1 mouse cellular context compared by ENCODE assay signal in the genomic region with DNA sequence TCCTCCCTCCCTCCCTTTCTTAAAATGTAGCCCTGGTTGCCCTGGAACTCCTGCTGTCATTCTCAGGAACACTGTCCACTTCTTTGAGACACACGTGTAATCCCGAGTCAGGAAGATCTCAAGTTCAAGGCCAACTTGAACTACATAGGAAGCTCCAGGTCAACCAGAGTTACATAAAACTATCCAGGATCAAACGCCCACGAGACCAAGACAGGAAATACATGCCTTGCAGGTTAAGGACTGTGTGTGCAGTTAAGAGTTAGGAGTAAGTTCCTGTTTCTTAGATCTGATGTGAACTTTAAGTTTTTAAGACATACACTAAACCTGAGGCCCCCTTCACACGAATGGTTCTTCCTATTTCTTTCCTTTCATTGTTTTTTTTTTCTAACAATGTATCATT.
TF ChIP-seq lines count a peak whose summit lies in the region.

No protein-coding gene starts in this region.

TF ChIP-seq in MEL, 35 proteins besides CTCF, POLR2A, EP300 and RAD21 (continued from another document):
- TF ChIP-seq ZKSCAN1 (IDR thresholded peaks at IDR 0.05; ENCODE audit: low read depth, low read length) (no peak), ELF1 (IDR thresholded peaks at IDR 0.05; ENCODE audit: low read depth, low read length) (peak; percentile 42; the same call in 1 of the 2 replicates), GATA1 (IDR thresholded peaks at IDR 0.05; ENCODE audit: low read depth, low read length) (peak; percentile 40; the same call in 1 of the 2 replicates), POLR2AphosphoS2 (IDR thresholded peaks at IDR 0.05; ENCODE audit: low read length) (peak; percentile 29; the same call in 1 of the 2 replicates), BHLHE40 (IDR thresholded peaks at IDR 0.05; ENCODE audit: borderline replicate concordance, low read depth, low read length) (peak; percentile 39; the same call in 1 of the 2 replicates), E2F4 (IDR thresholded peaks at IDR 0.05; ENCODE audit: borderline replicate concordance, low read depth, low read length) (no peak), MAX (IDR thresholded peaks at IDR 0.05; ENCODE audit: low read length) (peak; percentile 51; the same call in 1 of the 2 replicates), SIN3A (IDR thresholded peaks at IDR 0.05; ENCODE audit: low read length) (peak; percentile 64), MXI1 (IDR thresholded peaks at IDR 0.05; ENCODE audit: low read depth, low read length) (peak; percentile 60; the same call in 1 of the 2 replicates), USF1 (IDR thresholded peaks at IDR 0.05; ENCODE audit: low read depth, low read length) (peak; percentile 40; the same call in 1 of the 2 replicates), ZNF384 (IDR thresholded peaks at IDR 0.05; ENCODE audit: low read depth, low read length) (peak; percentile 73), MYC (IDR thresholded peaks at IDR 0.05; ENCODE audit: low read depth, low read length) (peak; percentile 67; the same call in 1 of the 2 replicates), ZC3H11A (IDR thresholded peaks at IDR 0.05; ENCODE audit: low read depth, low read length) (no peak)
